Mouse (Mus musculus) 416B (cell line): ENCODE data around the gene H2-T23.
"Not testable (repeated sequence)": the region's sequence is repeated elsewhere in the genome, so short reads cannot be mapped to it uniquely, and the experiment has no call there.

ENCODE experiments used
- DNase-seq: peaks from one replicate; pipeline ENCODE4 v3.0.0; 2011; ENCODE audit warnings: low read depth

H2-T23 gene

GRCm38 (mm10) chr17:36032351-36032875 lies at the start of gene H2-T23:
Gene H2-T23 (minus strand): TSS chr17:36032855.
- DNase-seq: peak; percentile 92

- not testable (repeated sequence) for DNase-seq
These were observed 49.2 kb upstream of the H2-T23 start for GRCm38 (mm10) chr17:36081901-36082300.

GRCm38 (mm10) chr17:36060829-36061228 lies 28.2 kb upstream of the H2-T23 start:
- DNase-seq: peak; percentile 91

- not testable (repeated sequence) for DNase-seq
These were observed 25.7 kb upstream of the H2-T23 start, which contains the start of gene Gm11127 for GRCm38 (mm10) chr17:36058362-36058761. Gene Gm11127 (minus strand): TSS chr17:36058371.

- DNase-seq: not testable (repeated sequence)
These were observed 25.3 kb upstream of the H2-T23 start for GRCm38 (mm10) chr17:36057927-36058326.

- no peak for DNase-seq
These were observed 10.6 kb upstream of the H2-T23 start for GRCm38 (mm10) chr17:36043286-36043685.

- DNase-seq: peak; percentile 99
These were observed 10.0 kb upstream of the H2-T23 start, which contains the start of the genes H2-T22 and Gm6034 for GRCm38 (mm10) chr17:36042610-36043169. Gene H2-T22 (minus strand): TSS chr17:36042747. Gene Gm6034 (plus strand): TSS chr17:36042961.

DNA sequence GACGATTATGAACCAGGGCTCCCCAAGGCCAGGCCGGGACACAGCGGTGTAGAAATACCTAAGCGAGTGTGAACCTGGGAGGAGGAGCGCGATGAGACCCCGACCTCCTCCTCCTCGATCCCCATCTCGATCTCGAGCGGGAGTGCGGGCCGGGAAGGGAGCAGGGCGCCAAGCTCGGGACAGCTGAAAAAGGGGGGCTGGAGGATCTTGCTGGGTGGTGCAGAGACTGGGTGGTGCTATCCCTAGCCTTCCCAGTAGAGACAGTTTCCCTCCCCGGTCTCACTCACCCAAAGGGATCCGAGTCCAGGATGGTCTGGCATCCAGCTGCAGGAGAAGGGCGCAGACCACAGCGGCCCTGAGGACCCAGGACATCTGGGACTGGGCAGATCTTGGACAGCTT lies 9.4 kb upstream of the H2-T23 start:
- not testable (repeated sequence) for DNase-seq

GRCm38 (mm10) chr17:36040604-36041003 lies 7.9 kb upstream of the H2-T23 start:
- not testable (repeated sequence) for DNase-seq

DNA sequence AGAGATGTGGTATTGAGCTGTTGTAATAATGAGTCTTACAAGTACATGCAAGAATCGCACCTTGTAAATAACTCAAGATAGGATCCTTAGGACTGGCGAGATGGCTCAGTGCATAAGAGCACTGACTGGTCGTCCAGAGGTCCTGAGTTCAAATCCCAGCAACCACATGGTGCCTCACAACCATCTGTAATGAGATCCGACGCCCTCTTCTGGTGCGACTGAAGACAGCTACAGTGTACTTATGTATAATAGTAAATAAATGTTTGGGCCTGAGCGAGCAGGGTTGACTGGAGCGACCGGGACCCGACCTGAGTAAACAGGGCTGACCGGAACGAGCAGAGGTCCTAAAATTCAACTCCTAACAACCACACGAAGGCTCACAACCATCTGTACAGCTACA lies 3.5 kb upstream of the H2-T23 start:
- not testable (repeated sequence) for DNase-seq

- peak; percentile 81 for DNase-seq
These were observed 2.5 kb upstream of the H2-T23 start for GRCm38 (mm10) chr17:36035010-36035638.

GRCm38 (mm10) chr17:36034524-36034923 lies 1.9 kb upstream of the H2-T23 start:
- DNase-seq: not testable (repeated sequence)

GRCm38 (mm10) chr17:36031583-36032331 lies 898 bp downstream of the H2-T23 start:
- peak; percentile 66 for DNase-seq

- not testable (repeated sequence) for DNase-seq
These were observed 1.7 kb downstream of the H2-T23 start for GRCm38 (mm10) chr17:36030703-36031582.

DNA sequence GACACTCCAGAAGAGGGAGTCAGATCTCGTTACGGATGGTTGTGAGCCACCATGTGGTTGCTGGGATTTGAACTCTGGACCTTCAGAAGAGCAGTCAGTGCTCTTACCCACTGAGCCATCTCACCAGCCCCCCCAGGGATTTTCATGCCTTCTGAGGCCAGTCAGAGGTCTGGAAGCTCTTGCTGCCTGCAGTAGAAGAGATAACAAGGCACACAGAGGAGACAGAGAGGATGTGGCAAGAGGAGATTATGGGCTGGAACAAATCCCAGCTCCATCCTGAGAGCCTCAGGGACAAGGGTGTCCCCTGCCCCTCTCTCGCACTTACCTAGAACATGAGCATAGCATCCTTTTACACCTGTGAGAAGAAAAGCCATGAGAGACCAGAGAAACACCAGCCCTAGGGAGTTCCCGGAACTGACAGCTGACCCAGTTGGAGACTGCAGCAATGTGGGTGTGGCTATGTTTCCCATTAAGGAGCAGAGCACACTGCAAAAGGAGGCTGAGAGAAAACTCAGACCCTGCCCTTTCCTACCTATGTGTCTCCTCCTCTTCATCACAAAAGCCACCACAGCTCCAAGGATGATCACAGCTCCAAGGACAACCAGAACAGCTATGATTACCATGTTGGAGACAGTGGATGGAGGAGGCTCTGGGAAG lies 2.5 kb downstream of the H2-T23 start:
- DNase-seq: peak; percentile 31

DNA sequence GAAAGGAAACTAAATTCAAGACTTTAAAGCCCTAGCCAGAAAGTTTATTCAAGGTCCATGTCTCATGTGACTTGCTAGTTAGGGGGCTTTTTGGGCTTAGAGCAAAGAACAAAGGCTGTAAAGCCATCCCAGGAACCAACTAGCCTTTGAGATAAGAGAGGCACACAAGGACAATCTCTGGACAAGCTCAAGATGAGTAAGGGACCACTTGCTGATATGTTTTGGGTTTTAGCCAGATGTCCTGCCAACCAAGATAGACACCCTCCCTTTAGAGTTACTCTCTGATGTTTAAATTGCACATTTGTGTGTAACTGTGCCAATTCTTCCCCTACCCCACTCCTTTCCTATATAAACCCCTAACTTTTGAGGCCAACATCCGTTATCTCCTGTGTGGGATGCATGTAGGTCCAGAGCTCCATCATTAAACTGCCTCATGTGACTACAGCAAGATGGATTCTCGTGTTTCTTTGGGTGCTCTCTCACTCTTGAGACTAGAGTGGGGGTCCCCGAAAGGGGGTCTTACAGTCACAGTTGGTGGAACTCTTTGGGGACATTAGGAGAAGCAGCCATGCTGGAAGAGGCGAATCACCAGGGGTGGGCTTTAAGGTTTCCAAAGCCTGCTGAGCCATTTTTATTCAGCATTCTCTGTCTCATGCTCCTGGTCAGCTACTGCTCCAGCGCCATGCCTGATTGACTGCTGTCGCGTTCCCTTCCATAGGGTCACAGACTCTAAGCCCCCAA lies 3.6 kb downstream of the H2-T23 start:
- no peak for DNase-seq

- DNase-seq: no peak
These were observed 5.0 kb downstream of the H2-T23 start for GRCm38 (mm10) chr17:36027663-36028062.

- no peak for DNase-seq
These were observed 6.8 kb downstream of the H2-T23 start for GRCm38 (mm10) chr17:36025901-36026300.

GRCm38 (mm10) chr17:36025197-36025596 lies 7.5 kb downstream of the H2-T23 start:
- no peak for DNase-seq
